Mouse (Mus musculus): ENCODE results near the gene Fignl2.

DNA sequence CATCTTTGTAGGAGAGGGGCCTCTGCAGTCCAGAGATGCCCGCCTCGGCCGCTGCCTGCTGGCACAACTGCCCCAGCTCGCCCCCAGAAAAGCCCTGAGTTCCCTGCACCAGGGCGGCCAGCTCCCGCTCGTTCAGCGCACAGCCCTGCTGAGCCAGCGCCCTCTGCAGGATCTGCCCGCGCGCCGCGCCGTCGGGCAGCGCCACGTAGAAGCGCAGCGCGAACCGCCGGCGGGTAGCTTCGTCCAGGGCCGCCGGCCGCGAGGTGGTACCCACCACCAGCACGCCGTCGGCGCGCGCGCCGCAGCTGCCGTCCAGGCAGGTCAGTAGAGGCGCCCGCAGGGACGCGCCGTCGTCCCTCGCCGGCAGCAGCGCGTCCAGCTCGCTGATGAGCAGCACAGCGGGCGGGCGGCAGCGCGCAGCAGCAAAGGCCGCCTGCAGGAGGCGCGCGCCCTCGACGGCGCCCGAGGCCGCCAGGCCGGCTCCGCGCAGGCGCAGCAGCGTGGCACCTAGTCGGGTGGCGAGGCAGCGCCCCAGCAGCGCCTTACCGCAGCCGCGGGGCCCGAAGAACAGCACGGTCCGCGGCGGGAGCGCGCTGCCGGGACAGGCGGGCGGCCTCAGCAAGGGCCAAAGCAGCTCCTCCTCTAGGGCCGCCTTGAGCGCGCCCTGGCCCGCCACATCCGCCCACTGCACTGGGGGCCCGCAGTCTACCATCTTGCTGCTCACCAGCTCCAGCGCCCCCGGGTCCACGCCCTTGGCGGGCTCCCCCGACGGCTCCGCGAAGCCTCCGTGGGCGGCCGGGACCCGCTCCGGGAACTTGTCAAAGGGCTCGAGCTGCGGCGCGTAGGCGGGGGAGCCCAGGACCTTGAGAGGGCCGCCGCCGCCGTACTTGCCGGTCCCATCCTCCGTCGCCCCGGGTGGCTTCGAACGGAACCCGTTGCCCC is 25.5 kb downstream of the Fignl2 start:
- TF ChIP-seq CTCF (IDR thresholded peaks at IDR 0.05; ENCODE audit: low read depth, low read length), result peak; percentile 42
- no peak for TF ChIP-seq POLR2A (IDR thresholded peaks at IDR 0.05; ENCODE audit: insufficient read depth, low read length)
- TF ChIP-seq EP300 (IDR thresholded peaks at IDR 0.05; ENCODE audit: insufficient read depth, low read depth, low read length), result no peak

Measured in ES-Bruce4 (cell line).